Mouse (Mus musculus): ENCODE measurements around the gene Speer3.
"Not testable (repeated sequence)": the region's sequence is repeated elsewhere in the genome, so short reads cannot be mapped to it uniquely, and the experiment has no call there.

Gene Speer3

DNA sequence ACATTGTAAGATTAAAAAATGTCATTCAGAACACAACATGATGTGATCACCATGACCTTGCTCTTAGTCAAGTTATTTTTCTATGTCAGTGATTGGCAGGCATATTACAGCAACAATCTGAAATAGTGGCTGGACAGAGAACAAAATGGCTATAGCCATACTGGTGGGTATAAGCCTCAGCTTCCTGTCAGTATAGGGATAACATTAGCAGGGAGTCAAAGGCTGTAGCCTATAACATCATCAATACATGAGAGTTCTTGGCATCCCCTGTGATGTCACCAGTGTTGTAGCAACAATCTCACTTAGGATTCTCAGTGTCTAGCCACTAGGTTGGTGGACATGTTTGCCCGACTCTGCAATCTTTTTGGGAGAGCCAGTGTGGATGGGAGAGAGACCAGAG lies at the start of gene Speer3:
Gene Speer3 (plus strand): TSS at position 301 of the 400 bp plus-strand sequence.
- DNase-seq (ENCODE audit: low spot score), result no peak

DNA sequence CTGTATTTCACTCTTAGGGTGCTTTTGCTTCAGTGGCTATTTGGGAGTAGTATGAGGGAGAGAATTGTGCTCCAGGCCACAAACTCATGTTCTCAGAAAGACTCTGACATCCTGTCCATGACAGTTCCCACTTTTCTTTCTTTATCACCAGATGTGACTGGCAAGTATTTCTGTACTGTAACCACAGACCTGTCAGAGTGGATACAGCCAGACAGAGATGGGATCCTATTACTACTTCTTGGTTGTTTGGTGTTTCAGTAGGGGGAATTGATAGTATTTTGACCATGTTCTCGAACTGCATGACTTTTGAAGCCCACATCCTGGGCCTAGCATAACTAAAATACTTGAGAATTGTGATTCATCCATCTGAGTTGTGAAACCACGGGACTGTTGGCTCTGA lies 19.1 kb downstream of the Speer3 start:
- not testable (repeated sequence) for DNase-seq (ENCODE audit: low spot score)

DNA sequence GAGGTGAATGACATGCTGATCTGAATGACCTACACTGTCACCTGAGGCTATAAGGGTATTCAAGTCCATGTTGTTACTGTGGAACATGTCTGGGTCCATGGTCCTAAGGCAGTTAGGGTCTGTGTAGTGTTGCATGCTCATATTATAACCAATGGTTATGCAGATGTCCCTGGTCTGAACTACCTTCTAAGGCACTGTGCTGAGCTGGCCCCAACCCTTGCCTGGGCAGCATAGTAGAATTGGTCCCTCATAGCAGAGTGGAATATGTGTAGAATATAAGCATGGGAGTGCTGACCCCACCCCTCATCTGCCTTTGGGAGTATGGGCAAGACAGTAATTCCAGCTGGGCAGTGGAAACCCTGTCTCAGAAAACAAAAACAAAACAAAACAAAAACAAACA lies 33.7 kb downstream of the Speer3 start:
- DNase-seq (ENCODE audit: low spot score), result no peak

DNA sequence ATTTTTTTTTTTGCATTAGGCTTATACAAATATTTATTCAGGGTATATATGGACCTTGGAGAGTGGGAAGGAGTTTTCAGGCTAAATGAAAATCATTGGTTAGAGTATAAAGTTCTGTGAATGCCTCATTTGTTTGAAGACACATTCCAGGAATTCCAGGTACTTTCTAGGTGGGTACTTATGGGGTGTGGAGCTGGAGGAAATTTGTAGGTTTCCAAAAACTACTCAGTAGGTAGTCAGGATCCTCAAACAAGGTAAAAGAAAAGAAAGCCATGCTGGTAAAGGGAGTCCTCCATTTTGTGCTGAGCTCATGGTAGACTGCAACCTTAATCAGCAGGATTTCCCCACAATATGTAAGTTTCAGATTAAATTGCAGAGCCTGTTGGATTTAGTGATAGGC lies 35.3 kb downstream of the Speer3 start:
- DNase-seq (ENCODE audit: low spot score), result no peak

DNA sequence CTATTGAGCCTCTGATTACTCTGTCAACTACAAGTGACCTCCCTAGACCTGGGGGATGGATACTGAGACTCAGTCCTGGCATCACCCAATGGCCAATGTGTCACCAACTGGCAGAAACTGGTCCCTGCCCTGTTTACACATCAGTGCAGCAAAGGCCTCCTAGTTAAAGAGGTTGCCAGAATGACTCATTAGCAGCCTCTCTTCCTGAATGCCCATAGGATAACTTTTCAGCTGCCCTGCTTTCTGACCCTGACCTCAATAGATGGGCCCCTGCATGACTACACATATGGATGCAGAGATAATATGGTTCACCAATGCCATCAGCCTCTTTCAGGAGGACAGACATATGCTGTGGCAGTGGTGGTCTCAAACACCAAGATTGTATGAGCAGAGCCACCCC lies 52.9 kb downstream of the Speer3 start:
- DNase-seq (ENCODE audit: low spot score), result no peak
